Mouse (Mus musculus) liver (tissue): ENCODE results near the gene Apoc4.

ENCODE experiments used
- DNase-seq: peaks from one replicate; pipeline ENCODE4 v3.0.0-alpha.2; 2020; ENCODE audit warnings: mixed read lengths

Apoc4 gene

DNA sequence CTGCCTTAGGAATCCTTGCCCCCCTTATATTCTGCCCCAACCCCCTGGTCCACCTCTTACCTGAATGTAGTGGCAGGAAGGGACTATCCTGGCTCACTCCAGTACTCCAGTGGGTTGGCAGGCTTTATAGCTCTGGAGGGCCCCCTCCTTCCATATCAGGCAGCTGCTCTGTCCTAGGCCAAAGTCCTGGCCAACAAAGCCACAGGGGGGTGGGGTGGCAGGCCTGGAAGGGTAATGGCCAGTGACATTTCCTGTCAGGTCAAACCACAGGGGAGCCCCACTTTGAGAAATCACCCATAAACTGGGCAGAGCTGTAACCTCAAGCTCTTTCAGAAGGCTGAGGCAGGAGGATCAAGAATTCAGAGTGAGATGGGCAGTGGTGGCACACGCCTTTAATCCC, 4.6 kb downstream of the Apoc4 start:
- DNase-seq = peak; percentile 55

DNA sequence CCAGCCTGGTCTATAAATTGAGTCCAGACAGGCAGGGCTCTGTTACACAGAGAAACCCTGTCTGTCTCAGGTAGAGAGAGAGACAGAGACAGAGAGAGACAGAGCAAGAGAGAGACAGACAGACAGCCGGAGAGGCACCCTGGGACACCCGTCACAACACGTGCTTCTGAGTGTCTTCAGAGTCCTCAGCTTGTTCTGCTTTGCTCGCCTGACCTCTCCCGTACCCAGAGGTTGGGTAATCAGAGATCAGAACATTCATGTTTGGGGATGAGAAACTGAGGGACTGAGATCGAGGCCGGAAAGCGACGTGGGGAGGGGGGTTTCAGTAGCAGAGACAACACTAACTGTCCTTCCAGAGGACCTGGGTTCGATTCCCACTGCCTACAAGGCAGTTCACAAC, 5.5 kb downstream of the Apoc4 start:
- DNase-seq = no peak

DNA sequence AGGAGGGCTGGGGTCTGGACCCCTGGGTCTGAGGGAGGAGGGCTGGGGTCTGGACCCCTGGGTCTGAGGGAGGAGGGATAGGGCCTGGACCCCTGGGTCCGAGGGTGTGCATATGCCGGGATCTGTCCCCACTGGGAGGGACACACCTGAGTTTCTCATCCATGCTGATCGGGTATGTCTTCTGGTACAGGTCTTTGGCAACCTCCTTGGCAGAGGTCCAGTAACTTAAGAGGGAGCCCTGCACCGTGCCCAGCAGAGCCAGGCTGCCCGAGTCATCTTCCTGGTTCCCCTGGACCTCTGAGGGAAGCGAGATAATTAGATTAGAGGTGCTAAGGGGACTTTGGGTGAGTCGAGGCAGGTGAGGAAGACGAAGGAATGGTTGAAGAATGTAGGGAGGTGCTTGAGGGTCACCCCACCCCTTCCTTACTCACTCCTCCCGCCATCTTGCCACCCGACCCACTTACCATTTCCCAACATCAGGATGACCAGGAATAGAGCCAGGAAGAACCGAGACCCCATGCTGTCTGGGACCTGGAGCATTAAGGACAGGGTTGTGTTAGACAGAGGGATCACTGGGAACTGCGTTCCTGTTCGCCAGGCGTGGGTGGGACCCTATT, 8.1 kb downstream of the Apoc4 start:
- DNase-seq = no peak

DNA sequence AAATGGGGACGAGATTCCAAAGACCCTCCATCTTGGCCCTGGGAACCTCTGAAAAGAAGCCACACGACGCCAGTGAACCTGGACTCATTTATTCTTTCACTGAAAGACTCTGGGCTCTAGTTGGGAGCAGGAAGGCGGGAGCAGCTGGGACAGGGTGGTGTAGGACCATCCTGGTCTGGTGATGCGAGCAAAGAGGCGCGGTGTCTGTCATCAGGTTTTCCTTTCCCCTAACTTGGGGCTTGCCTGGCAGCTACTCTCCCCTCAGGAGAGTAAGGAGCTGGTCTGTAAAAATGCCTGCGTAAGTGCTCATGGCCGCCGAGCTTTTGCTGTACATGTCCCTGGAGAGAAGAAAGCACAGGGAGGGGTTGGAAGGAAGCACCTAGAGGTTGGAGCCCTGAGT, 9.8 kb downstream of the Apoc4 start:
- DNase-seq = no peak

DNA sequence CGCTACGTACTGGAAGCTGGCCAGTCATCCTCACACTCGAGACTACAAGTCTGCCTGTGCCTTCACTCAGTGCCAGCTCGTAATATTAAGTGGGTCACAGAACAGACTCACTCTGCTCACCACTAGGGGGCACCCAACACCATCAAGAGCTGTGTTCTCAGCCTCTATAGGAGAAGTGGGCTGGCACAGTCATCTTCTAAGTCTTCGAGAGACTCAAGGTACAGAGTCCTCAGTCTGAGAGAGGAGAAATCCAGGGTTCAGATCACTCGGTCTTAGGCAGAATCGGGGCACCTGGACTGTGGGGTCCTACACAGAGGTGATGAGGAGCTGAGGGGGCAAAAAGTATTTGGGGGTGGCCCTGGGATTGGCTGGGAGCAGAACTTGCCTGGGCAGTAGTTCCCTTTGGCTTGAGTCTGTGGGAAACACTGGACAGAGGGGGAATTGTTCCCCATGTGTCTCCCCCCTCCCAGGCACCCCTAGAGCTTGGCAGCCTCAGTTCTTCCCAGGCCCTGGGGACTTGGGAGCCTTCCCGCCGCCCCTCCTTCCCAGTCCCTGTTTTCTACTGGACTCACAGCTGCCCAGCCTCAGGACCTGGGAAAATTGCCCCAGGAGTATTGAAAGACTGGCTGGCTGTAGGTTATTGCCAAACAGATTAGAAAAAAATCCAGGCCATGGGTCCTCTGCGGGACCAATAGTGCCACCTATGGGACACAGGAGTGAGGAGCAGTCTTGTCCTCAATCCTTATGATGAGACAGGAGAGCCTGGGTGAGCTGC, 12.1 kb downstream of the Apoc4 start:
- peak; percentile 90 for DNase-seq

DNA sequence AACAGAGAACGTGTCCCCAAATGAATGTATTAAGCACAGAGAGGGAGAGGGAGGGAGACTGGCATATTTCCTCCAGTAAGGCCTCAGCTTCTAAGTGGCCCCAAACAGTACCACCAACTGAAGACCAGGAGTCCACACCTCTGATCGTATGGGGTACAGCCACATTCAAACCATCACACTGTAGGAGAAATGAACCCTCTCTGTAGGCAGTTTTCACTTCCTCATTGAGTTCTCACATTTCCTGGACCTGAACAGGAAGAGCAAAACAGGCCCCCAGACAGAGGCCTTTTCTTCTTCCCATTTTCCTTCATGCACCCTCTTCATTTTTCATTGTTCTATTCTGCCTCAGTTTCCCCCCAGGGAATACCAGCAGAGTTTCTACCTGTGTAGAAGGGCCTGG, 13.8 kb downstream of the Apoc4 start:
- no peak for DNase-seq

DNA sequence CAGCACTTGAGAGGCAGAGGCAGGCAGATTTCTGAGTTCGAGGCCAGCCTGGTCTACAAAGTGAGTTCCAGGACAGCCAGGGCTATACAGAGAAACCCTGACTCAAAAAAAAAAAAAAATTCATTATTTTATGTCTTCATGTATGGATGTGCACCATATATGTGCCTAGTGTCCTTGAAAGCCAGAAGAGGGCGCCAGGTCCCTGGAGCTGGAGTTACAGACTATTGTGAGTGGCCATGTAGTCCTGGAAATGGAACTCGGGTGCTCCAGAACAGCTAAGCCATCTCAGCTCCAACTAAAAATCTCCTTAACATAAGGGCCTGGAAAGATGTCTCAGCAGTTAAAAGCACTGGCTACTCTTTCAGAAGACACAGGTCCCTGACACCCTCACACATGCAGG, 14.5 kb downstream of the Apoc4 start:
- peak; percentile 34 for DNase-seq

DNA sequence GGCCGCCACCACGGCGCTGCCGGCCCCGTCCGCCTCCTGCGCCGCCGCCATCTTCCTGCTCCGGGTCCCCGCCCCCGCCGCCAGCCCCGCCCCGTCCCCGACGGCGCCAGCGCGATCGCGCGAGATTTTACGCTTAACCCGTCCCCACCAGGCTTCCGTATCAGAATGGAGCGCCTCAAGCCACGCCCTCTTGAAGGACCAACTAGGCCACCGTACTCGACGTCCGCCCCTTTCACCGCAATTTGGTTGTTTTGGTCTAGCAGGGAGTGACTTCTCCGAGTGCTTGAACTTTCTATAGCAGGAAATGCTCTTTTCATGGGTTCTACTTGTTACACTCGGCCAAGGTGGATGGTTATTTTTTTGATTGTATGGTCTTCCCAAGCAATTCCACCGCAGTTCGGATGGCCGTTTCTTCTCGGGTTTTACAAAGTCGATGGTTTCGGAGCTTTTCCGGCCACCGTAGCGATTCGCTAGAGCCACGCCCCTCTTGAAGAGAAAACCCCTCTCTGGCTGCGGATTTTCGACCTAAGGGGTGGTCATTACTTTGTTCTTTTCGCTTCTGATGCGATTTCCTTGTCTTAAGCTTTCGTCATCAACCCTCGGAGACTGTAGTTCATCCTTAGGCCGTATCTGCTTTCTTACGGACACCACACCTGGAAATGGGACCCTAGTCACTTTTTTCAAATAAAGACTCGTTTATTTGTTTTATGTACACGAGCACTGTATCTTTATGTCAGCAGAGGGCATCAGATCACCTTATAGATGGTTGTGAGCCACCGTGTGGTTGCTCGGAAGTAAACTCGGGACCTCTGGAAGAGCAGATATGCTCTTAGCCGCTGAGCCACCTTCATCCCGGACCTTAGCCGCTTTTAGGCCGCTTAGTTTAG, 16.1 kb downstream of the Apoc4 start, which contains the start of gene Clptm1:
Gene Clptm1 (minus strand): TSS at position 79 of the 887 bp plus-strand sequence.
- DNase-seq = peak; percentile 98

DNA sequence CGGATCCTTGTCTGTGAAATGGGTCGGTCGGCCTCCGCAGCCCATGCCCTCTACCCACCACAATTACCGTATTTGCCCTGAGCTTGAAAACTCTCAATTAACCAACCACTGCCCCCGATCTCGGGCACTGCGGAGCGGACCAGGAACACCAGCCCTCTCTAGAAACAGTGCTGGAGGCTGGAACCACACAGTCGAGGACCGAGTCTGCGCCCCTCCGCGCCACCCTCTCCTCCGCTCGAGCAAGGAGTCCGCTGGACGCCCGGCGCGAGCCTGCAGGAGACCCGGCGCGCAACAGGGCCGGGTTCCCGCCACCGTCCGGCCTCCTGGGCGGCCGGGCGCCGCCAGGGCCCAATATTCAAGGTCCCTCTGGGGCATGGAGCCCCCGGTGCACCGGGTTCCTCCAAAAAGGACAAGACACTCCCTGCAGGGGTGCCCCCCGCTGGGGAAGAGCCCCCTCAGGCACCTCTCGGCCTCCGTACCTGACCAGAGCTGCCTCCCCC, 16.8 kb downstream of the Apoc4 start:
- DNase-seq = no peak

DNA sequence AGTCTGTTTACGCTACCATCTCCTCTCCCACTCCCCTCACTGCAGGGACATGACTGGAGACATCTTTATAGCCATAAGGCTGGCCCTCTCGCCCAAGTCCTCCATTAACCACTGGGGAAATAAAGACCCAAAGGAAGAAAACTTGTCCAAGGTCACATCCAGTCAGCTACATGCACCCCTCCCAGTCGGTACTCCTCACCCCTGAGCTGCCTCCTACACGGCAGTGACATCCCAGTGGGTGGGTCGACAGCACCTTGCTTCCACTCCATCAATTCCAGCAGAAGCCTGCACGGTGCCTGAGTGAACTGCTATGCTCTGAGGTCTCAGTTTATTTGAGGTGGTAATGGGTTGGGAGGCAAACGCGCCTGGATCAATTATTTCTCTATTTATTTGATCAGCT, 17.3 kb downstream of the Apoc4 start:
- DNase-seq = peak; percentile 37

DNA sequence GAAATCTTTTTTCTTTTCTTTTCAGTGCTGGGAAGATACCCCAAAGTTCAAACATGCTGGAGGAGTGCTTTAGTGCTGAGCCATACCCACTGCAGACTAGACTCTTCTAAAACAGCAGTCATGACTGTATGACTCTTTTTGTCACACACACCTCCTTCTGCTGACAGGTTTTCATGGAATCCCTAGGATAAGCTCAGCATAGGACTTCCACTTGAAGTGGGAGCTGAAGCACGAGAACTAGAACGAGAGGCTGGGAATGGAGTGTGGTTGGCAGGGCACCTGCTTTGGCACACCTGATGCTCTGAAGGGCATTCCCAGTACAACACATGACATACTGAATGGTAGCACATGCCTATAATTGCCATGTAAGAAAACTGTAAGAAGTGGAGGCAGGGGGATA, 28.7 kb downstream of the Apoc4 start:
- DNase-seq = no peak

DNA sequence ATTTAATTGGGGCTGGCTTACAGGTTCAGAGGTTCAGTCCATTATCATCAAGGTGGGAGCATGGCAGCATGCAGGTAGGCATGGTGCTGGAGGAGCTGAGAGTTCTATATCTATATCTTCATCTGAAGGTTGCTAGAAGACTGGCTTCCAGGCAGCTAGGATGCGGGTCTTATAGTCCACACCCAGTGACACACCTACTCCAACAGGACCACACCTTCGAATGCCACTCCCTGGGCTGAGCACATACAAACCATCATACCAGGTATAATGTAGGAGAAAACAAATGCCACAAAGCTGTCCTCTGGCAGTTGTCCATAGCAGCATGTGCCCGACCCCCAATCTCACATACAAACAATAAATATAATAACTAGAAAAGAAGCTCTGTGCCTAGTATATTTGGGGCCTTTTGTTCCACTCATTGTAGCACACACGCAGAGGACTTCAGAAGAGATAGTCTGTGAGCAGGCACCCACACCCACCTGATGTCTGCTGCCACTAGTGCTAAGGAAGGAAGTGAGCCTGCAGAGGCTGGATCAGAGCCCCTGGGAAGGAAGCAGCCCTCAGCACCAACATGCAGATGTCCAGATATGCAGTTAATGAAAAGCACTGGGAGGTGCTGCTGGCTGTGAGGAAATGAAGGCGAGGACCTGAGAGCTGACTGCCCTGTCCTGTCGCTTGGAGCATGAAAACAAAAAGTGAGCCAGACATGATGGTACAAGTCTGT, 30.1 kb downstream of the Apoc4 start:
- no peak for DNase-seq

DNA sequence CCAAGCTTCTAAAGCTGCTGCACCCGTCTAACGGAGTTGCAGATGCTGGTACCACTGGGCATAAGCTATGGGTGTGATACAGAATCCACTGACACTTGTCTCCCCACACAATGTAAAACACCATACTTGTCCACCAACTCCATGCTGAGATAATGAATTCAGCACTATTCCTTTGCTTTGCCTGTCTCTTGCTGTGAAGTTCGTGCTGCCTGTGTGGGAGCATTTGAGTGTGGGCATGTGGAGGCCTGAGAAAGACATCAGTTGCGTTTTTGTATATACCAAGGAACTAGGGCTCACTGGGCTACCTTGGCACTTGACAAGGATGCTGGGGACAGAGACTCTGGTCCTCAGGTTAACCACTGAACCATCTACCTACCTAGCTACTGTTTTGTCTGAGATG, 40.1 kb downstream of the Apoc4 start:
- no peak for DNase-seq

DNA sequence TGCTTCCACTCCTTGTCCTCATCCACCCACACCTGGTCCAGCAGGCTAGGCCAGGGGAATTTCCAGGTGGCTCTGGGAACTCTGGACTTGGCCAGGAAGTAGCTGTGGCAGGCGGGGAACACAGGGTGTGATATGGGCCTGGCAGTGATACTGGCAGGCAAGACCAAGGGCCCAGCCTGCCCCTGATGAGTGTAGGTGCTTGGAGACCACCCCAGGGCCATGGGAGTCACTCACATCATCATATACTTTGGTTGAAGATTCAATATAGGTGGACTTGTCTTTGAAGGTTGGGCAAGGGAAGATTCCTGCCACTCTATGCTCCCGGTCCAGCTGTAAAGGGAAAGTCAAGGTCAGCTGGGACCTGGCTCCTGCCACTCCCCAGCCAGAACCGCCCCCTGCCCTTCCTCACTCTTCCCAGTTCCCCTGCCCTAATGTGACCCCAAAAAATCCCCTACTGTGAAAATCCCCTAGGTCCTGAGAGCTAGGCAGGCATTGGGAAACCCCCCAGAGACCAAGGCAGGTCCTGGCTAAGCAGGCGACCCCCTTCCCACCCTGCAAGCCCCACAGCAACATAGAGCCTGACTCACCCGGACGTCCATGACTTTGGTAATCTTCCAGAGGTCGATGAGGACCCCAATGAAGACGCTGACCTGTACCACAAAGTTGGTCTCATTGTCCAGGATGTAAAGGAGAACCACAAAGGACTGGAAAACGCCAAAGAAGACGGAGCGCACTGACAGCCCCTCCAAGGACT, 46.0 kb downstream of the Apoc4 start:
- DNase-seq = no peak

DNA sequence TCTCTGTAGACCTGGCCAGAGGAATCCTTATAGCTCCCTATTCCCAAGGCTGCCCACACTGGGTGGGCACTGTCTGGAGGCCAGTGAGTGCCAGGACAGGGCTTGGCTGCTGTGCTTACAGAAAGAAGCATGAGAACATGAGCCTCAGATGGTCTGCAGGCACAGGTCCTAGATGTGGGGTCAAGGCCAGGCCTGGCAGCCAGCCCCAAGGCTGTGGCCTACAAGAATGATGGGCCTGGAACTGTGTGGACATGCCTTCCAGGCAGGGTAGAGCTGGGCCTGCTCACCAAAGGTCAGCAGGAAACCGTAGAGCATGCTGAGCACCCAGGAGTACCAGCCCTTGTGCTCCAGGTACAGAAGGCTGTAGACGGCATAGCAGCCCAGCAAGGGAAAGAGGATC, 46.7 kb downstream of the Apoc4 start:
- no peak for DNase-seq

DNA sequence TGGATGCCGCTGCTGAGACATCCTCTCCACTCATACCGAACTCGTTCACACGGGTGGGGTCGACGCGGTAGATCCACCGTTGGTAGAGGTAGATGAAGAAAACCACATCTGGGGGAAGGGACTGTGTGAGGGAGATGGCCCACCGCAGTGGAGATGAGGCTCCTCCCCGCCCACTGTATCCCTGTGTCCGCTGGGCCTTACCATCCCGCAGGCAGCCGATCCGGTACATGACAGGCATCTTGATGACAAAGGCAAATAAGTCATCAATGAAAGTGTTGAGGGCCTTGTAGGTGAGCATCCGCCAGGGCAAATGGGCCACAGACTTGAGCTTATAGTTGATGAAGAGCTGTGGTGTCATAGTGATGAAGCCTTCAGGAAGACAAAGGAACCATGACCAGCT, 47.4 kb downstream of the Apoc4 start:
- no peak for DNase-seq

DNA sequence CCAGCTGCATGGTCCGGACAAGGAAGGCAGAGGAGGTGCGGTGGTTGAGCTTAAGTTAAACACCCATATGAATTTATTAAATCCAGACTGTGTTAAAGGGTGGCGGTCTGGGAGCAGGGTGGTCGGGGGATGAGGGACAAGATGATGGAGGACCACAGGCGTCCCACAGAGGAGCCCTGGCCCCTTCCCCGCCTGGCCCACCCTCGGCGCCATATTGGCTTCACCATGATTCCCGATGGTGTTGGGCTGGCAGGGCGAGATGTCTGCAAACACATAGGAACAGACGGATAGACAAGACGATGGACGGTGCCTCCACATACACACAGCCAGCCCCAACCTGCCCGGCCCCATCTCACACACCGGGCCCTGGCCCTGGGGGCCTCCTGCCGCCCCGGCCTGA, 48.1 kb downstream of the Apoc4 start:
- no peak for DNase-seq

DNA sequence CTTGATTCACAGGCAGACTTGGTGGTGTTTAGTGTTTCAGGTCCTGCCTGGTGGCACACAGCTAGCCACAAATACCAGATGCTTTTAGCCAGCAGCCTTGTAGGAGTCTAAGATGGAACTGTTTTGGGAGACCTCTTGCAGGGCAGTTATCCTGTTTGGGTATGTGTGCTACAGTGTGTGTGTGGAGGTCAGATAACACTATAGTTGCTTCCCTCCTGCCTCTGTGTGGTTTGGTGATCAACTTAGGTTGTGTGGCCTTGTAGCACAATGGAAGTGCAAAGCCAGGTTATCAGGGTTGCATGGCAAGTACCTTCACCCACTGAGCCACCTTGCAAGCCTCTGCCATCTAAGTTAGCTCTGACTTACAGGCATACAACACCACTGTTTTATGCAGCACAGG, 48.6 kb downstream of the Apoc4 start:
- DNase-seq = peak; percentile 55

DNA sequence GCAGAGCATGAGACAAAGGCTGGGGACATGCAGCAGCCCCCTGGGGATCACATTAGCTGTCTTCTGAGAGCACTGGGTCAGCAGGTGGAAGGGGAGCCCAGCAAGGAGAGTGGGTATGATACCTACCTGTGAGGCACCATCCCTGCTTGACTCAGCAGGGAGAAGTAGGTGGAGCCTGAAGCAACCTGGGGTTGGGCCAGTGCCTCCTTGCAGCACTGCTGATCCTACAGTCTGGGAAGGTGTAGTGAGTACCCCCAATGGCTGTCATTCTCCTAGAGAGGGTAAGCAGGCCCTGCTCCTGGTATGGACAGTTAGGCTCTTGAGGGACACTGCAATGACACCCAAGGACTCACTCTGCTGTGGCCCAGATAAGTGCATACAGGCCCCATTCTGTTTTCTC, 49.0 kb downstream of the Apoc4 start:
- peak; percentile 58 for DNase-seq

DNA sequence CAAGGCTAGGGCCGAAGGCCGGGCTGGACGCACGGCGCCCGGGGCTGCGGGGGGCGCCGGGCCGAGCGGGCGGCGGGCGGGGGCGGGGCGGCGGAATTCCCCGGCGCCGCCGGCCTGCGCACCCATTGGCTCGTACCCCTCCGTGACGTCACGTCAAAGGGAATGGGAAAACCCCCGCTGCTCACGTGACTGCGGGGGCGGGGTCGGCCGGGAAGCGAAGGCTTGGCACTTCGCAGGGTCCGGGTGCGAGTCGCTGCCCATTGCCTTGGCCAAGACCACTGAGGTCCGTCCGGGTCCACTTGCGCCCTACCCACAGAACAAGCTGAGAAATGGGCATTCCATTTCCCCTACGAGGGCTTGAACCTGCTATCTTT, 51.9 kb downstream of the Apoc4 start, which contains the start of gene Relb:
Gene Relb (minus strand): TSS at position 78 of the 374 bp plus-strand sequence.
- peak; percentile 89 for DNase-seq

DNA sequence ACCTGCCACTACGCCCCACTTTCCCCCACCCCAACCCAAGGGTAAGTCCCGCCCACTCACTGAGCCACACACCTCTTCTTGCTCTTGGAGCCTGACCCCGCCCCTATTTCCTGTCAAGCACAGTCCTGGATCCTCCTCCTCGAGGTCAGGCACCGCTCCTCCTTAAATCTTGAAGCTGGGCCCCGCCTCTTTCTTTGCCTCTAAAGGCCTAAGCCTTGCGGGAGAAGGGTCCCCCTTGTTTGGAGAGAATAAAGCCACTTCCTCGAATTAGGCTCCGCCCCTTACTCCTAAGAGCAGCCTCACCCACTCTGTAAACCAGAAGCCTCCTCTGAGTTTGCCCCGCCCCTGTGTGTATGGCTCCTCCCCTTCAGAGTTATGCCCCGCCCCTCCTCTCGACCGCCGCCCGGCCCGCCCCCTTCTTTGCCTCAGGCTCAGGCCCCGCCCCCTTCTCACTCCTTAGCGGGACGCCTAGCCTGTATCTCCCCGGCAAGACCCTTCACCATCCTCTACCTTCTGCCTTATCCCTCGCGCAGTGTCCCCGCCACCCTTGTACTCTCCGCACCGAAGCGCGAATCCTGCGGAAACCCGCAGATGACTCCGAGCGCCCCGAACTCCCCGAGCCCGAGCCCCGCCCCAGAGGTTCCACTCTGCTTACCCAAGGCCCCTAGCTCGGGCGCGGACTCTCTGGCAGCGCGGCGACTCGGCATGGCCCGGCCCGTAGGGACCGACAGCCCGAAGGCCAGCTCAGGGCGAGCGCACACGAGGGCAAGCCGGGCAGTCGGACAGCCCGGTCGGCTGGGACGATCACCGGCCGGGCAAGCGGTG, 52.5 kb downstream of the Apoc4 start:
- DNase-seq = peak; percentile 94
